Comparison of ENCODE assay signal across 23 mouse cellular contexts in the genomic region with DNA sequence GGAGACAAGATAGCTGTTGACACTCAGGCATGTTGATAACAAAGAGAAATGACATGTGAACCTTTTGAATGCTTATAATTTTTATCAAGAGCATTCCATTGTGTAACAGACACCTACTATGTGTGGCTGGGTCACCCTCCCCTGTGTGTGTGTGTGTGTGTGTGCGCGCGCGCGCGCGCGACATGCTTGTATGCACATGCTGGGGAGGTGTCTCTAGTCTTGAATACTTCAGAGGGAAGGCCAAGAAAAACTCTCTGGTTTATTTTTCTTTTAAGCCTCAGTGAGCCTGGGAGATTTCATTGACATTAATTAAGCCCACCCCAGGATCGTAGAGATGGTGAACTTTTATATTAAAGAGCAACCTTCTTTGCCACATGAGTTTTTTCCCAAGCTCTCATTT.
"Had no signal": no experiment of that assay in that cellular context is flagged by ENCODE, and none has a peak within 500 bp of the region (broad histone marks: within the 10 kb centered on the region; RNA-seq: fewer than 3 reads in every experiment).

No protein-coding gene starts in this region.

- H3K36me3 ChIP-seq: heart, embryonic 13.5 days; heart, embryonic 15.5 days; hindbrain, embryonic 13.5 days; hindbrain, embryonic 15.5 days; limb, embryonic 10.5 days; limb, embryonic 12.5 days had no signal

- H3K27ac ChIP-seq: heart, adult 2 months; heart, embryonic 13.5 days; heart, embryonic 15.5 days; hindbrain, embryonic 13.5 days; hindbrain, embryonic 15.5 days; hindbrain, postnatal 0 days; layer of hippocampus, adult 2 months; left cerebral cortex, adult 2 months; limb, embryonic 10.5 days; limb, embryonic 12.5 days; liver, embryonic 14.5 days had no signal

- H3K27me3 ChIP-seq: heart, embryonic 13.5 days; heart, embryonic 15.5 days; hindbrain, embryonic 13.5 days; hindbrain, embryonic 15.5 days; limb, embryonic 12.5 days had no signal

- DNase-seq: forebrain, postnatal 0 days; gastrocnemius, postnatal 14 days; gastrocnemius, postnatal 36 days; heart, adult 11 months; heart, adult 2 months; heart, postnatal 14 days; heart, postnatal 36 days; kidney, postnatal 10 days; kidney, postnatal 25 days; liver had no signal

- ATAC-seq: forebrain, postnatal 0 days; hindbrain, postnatal 0 days; intestine, postnatal 0 days had no signal

- H3K9ac ChIP-seq: forebrain, postnatal 0 days; heart, embryonic 13.5 days; heart, embryonic 15.5 days; hindbrain, embryonic 13.5 days; hindbrain, embryonic 15.5 days; limb, embryonic 12.5 days; liver, embryonic 14.5 days had no signal

- H3K4me3 ChIP-seq: heart, adult 2 months; heart, embryonic 13.5 days; heart, embryonic 15.5 days; hindbrain, embryonic 13.5 days; hindbrain, embryonic 15.5 days; layer of hippocampus, adult 2 months; left cerebral cortex, adult 2 months; limb, embryonic 10.5 days; limb, embryonic 12.5 days had no signal

- H3K4me1 ChIP-seq: heart, embryonic 13.5 days; heart, embryonic 15.5 days; limb, embryonic 10.5 days had no signal

- H3K4me2 ChIP-seq: heart, embryonic 11.5 days; heart, embryonic 13.5 days; heart, embryonic 15.5 days; hindbrain, embryonic 13.5 days; hindbrain, embryonic 15.5 days; limb, embryonic 12.5 days; liver, embryonic 11.5 days had no signal

- H3K9me3 ChIP-seq: heart, embryonic 13.5 days; heart, embryonic 15.5 days; hindbrain, embryonic 13.5 days; hindbrain, embryonic 15.5 days; limb, embryonic 10.5 days; limb, embryonic 12.5 days had no signal
